Mouse (Mus musculus) liver, embryonic 16.5 days (tissue): ENCODE data around the gene Gtf3c6. TPM values are rescaled to one million over a fixed set of nuclear protein-coding genes. Genes with fewer than 3 reads are reported as not detected.
A peak's percentile ranks its signal among the peaks of the same experiment; 100 is the strongest.

Experiments used
- ATAC-seq: fragments of 200-750 bp; cut with Nextera tagmentation; 2 replicates; pipeline ENCODE4 v1.8.0; 2017; ENCODE audit warnings: low read depth, mild to moderate bottlenecking, moderate number of reproducible peaks, moderate library complexity
- H3K27ac ChIP-seq: fragments of 300-500 bp; sonication (generic); 2 replicates; pipeline ENCODE4 v1.5.1; 2014; ENCODE audit warnings: mild to moderate bottlenecking, low read length
- H3K27me3 ChIP-seq: fragments of 300-500 bp; sonication (generic); 2 replicates; pipeline ENCODE4 v1.6.1; 2014; ENCODE audit warnings: low read depth, low read length, mixed read lengths; ENCODE audit not compliant: control insufficient read depth, insufficient read depth
- H3K36me3 ChIP-seq: fragments of 300-500 bp; sonication (generic); 2 replicates; pipeline ENCODE4 v1.6.1; 2014; ENCODE audit warnings: mild to moderate bottlenecking; ENCODE audit not compliant: control insufficient read depth, insufficient read depth
- H3K4me1 ChIP-seq: fragments of 300-500 bp; sonication (generic); 2 replicates; pipeline ENCODE4 v1.6.1; 2014; ENCODE audit warnings: low read depth, low read length, mixed read lengths; ENCODE audit not compliant: control insufficient read depth
- H3K4me2 ChIP-seq: fragments of 300-500 bp; sonication (generic); 2 replicates; pipeline ENCODE4 v1.6.1; 2014; ENCODE audit warnings: low read depth, low read length, mixed read lengths
- H3K4me3 ChIP-seq: fragments of 300-500 bp; sonication (generic); 2 replicates; pipeline ENCODE4 v1.5.1; 2014; ENCODE audit warnings: low read depth, mild to moderate bottlenecking, low read length
- H3K9ac ChIP-seq: fragments of 300-500 bp; sonication (generic); 2 replicates; pipeline ENCODE4 v1.6.1; 2014; ENCODE audit warnings: low read depth, low read length
- H3K9me3 ChIP-seq: fragments of 300-500 bp; sonication (generic); replicated peaks from 2 replicates; pipeline ENCODE4 v1.6.1; 2016; ENCODE audit warnings: low read length; ENCODE audit not compliant: control insufficient read depth
- WGBS: fragments of 180-500 bp; shearing (Covaris S2); extraction: QIAGEN DNeasy Blood & Tissue Kit; methylation state at CpG from one replicate; pipeline ENCODE4 v1.1.7; 2014; ENCODE audit not compliant: insufficient replicate concordance; 5-methylcytosine and 5-hydroxymethylcytosine counted together
- polyA plus RNA-seq: library from polyadenylated mRNA; unstranded; fragments of >200 nt; fragmentation: Nextera tagmentation; extraction: Ambion mirVana; gene quantifications from 2 replicates; pipeline ENCODE4 v1.2.1, GENCODE M21; 2015

The Gtf3c6 gene
- polyA plus RNA-seq, 1 experiment from 2014 or later = 22.7 TPM

- Histone ChIP-seq H3K27me3 (no peaks in the 10 kb centered on the region), H3K4me2 (no peak overlapping the region), H3K36me3 (no peaks in the 10 kb centered on the region), H3K9ac (no peak overlapping the region), H3K4me1 (peaks cover 14% of the 10 kb centered on the region), H3K27ac (no peak overlapping the region), H3K4me3 (no peak overlapping the region), H3K9me3 (no peaks in the 10 kb centered on the region)
- ATAC-seq = no peak
- WGBS = 70% methylated on average over 4 of the region's 4 CpGs
These were observed 5.8 kb upstream of the Gtf3c6 start for GRCm38 (mm10) chr10:40263691-40264090.

GRCm38 (mm10) chr10:40262200-40262599 lies 4.3 kb upstream of the Gtf3c6 start:
- WGBS = 78% methylated on average over 6 of the region's 6 CpGs
- Histone ChIP-seq H3K9me3 (no peaks in the 10 kb centered on the region), H3K36me3 (no peaks in the 10 kb centered on the region), H3K4me1 (peaks cover 18% of the 10 kb centered on the region), H3K4me3 (no peak overlapping the region), H3K9ac (no peak overlapping the region), H3K4me2 (no peak overlapping the region), H3K27ac (no peak overlapping the region), H3K27me3 (no peaks in the 10 kb centered on the region)
- no peak for ATAC-seq

GRCm38 (mm10) chr10:40260305-40260704 lies 2.4 kb upstream of the Gtf3c6 start:
- Histone ChIP-seq H3K4me2 (no peak overlapping the region), H3K27me3 (no peaks in the 10 kb centered on the region), H3K4me1 (peaks cover 25% of the 10 kb centered on the region), H3K27ac (no peak overlapping the region), H3K36me3 (no peaks in the 10 kb centered on the region), H3K4me3 (no peak overlapping the region), H3K9me3 (no peaks in the 10 kb centered on the region), H3K9ac (no peak overlapping the region)
- WGBS = 62% methylated on average over 5 of the region's 5 CpGs
- no peak for ATAC-seq

DNA sequence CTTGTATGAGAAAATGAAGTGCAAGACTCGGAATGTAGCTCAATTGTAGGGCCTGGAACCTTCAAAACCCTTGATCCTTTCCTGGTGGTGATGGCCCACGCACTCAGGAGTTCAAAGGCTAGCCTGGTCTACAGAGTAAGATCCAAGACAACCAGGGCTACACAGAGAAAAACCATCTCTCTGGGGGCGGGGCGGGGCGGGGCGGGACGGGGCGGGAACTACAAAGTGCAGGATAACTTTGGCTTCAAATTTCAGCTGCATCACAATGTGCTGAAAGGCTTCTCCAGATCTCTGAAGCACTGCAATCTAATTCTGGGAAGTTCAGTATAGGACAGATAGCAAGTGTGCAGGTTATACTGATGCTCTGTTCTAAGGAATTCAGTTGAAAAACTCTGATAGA lies 1.6 kb upstream of the Gtf3c6 start:
- WGBS = 10% methylated on average over 8 of the region's 8 CpGs
- H3K4me1 ChIP-seq = peaks cover 25% of the 10 kb centered on the region
- no peaks in the 10 kb centered on the region for H3K36me3 ChIP-seq
- no peak overlapping the region; the same call in 1 of the 2 replicates for H3K4me3 ChIP-seq
- H3K27ac ChIP-seq = peak overlapping the region; percentile 60
- H3K9me3 ChIP-seq = no peaks in the 10 kb centered on the region
- H3K4me2 ChIP-seq = peak overlapping the region; percentile 98
- no peak for ATAC-seq
- H3K27me3 ChIP-seq = no peaks in the 10 kb centered on the region
- no peak overlapping the region for H3K9ac ChIP-seq

GRCm38 (mm10) chr10:40258976-40259375 lies 1.1 kb upstream of the Gtf3c6 start:
- no peak for ATAC-seq
- Histone ChIP-seq H3K27ac (peak overlapping the region; percentile 89), H3K4me1 (peaks cover 25% of the 10 kb centered on the region), H3K36me3 (0 out of 2 replicates have a peak, but pooled peaks cover 2% of the 10 kb centered on the region), H3K9ac (0 out of 2 replicates have a peak overlapping the region, but pooled peaks have one; percentile 40), H3K4me2 (peak overlapping the region; percentile 98), H3K9me3 (no peaks in the 10 kb centered on the region), H3K4me3 (peak overlapping the region; percentile 42), H3K27me3 (no peaks in the 10 kb centered on the region)
- 1% methylated on average over 5 of the region's 5 CpGs for WGBS

GRCm38 (mm10) chr10:40258401-40258966 lies 576 bp upstream of the Gtf3c6 start:
- Histone ChIP-seq H3K4me3 (peak overlapping the region; percentile 76), H3K27me3 (no peaks in the 10 kb centered on the region), H3K4me1 (peaks cover 25% of the 10 kb centered on the region), H3K4me2 (peak overlapping the region; percentile 98), H3K9ac (peak overlapping the region; percentile 58), H3K36me3 (0 out of 2 replicates have a peak, but pooled peaks cover 2% of the 10 kb centered on the region), H3K27ac (peak overlapping the region; percentile 89), H3K9me3 (no peaks in the 10 kb centered on the region)
- peak; percentile 74 for ATAC-seq
- WGBS = under 1% methylated on average over 12 of the region's 12 CpGs

DNA sequence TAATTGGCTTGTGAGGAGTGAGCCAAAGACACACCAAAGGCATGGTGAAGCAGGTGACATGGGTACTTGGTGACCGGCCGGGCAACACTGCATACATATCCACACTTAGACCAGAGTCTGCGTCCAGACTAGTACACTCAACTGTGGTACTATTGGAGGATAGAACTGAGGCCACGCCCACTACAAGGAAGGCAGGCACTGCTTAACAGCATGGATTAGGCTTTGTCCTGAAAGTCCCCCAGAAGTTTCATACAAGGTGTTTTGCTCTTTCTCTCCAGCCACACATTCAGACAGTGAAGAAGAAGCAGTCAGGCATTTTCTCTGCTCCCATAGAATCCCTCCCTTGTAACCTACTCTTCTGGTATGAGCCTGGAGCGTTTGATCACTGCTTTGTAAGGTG lies 1.2 kb downstream of the Gtf3c6 start:
- ATAC-seq = peak; percentile 54
- Histone ChIP-seq H3K4me3 (peak overlapping the region; percentile 76), H3K9ac (peak overlapping the region; percentile 81), H3K4me2 (peak overlapping the region; percentile 98), H3K36me3 (0 out of 2 replicates have a peak, but pooled peaks cover 2% of the 10 kb centered on the region), H3K27me3 (no peaks in the 10 kb centered on the region), H3K27ac (peak overlapping the region; percentile 43), H3K4me1 (peaks cover 25% of the 10 kb centered on the region), H3K9me3 (no peaks in the 10 kb centered on the region)
- under 1% methylated on average over 5 of the region's 5 CpGs for WGBS

GRCm38 (mm10) chr10:40250969-40251368 lies 6.9 kb downstream of the Gtf3c6 start:
- Histone ChIP-seq H3K27me3 (no peaks in the 10 kb centered on the region), H3K4me1 (peaks cover 3% of the 10 kb centered on the region), H3K9me3 (no peaks in the 10 kb centered on the region), H3K4me3 (no peak overlapping the region), H3K9ac (no peak overlapping the region), H3K4me2 (no peak overlapping the region), H3K36me3 (peaks cover 4% of the 10 kb centered on the region), H3K27ac (no peak overlapping the region)
- 23% methylated on average over 6 of the region's 6 CpGs for WGBS
- ATAC-seq = no peak

DNA sequence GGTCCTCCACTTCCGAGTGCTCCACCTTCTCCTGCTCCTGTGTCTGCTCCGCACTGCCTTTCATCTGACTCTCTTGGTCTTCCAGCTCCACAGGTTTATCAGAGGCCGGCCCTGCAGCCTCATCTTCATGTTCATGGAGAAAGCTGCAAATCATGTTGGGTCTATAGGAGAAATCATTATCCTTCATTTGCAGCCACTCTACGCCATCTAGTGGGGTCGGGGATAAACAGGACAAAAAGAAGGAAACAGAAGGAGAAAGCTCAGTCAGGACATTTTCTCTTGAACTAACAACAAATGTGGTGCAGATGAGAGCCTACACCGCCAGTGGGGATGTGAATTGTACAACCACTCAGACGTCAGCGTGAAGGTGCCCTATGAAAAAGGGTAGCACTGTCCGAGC lies 8.3 kb downstream of the Gtf3c6 start:
- Histone ChIP-seq H3K4me1 (peaks cover 3% of the 10 kb centered on the region), H3K9ac (no peak overlapping the region), H3K27ac (no peak overlapping the region), H3K4me3 (no peak overlapping the region), H3K9me3 (no peaks in the 10 kb centered on the region), H3K4me2 (no peak overlapping the region), H3K36me3 (peaks cover 4% of the 10 kb centered on the region), H3K27me3 (no peaks in the 10 kb centered on the region)
- ATAC-seq = no peak
- 81% methylated on average over 9 of the region's 9 CpGs for WGBS
